Mouse (Mus musculus): ENCODE results near the gene Togaram2.
"Not testable (repeated sequence)": the region's sequence is repeated elsewhere in the genome, so short reads cannot be mapped to it uniquely, and the experiment has no call there.

Gene Togaram2

GRCm38 (mm10) chr17:71730655-71731054 lies 57.6 kb downstream of the Togaram2 start:
- in situ Hi-C loops (cut with MboI, MseI), result no loop called here

GRCm38 (mm10) chr17:71736442-71736841 lies 63.4 kb downstream of the Togaram2 start:
- in situ Hi-C loops (cut with MboI, MseI), result no loop called here

DNA sequence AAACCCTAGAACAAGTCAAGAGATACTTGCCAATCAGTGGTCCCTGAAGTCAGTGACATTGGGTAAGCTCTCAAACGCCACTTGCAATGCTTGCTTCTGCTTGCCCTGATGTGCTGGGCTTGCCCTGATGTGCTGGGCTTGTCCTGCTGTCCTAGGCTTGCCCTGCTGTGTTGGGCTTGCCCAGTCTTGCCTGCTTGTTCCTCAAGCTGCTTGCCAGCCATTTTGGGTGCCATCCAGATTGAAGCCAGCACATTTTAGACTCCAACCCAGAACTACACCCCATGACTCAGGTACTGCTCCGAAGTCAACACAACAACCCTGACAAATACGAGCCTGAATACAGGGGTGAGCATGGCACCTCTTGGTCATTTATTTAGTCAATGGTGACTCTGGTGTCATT lies 69.1 kb downstream of the Togaram2 start:
- in situ Hi-C loops (cut with MboI, MseI), result no loop called here

DNA sequence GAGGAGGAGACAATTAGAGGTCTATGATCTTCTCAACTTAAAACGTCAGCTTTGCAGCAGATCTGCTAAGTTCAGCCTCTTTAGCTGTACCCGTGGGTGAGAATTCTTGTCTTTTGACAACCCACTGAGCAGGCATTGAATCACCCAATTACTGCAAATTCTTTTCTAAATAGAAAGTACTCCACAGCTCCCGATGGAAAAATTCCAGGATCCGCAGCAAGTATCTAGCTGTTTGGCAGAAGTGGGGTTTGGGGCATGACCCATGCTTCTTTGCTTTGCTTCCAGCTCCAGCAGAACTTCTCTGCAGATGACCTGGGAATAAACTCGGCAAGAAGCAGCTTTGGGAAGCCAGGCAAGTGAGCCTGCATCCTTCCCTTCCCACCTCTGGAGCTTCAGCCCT lies 69.9 kb downstream of the Togaram2 start:
- in situ Hi-C loops (cut with MboI, MseI), result no loop called here

GRCm38 (mm10) chr17:71746114-71746513 lies 73.1 kb downstream of the Togaram2 start:
- in situ Hi-C loops (cut with MboI, MseI), result no loop called here

- in situ Hi-C loops (cut with MboI, MseI), result no loop called here
Observed at GRCm38 (mm10) chr17:71747561-71747960, 74.5 kb downstream of the Togaram2 start.

DNA sequence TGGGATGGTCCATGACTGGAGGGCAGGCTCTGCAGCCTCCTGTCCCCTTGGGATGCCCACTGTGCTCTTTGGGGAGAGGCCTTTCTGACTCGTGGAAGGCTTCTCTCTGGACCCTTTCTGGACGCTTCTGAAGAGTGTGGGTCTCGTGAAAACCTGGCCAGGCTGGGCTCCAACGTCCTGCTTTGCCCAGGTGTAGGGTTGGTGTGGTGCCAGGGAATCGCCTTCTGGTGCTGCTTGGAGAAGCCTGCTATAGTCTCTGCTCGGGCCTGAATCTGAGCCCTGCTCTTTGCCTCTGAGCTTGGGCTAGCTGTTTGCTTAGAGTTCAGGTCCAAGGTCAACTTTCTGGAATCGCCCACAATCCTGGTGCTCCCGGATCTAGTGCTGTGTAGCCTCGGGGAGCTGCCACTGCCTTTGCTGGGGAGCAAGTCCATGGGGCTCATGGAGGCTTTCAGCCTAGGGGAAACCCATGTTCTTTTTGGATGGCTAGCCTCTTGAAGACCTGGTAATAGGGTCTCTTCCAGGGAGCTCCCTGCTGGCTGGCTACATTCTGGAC lies 76.6 kb downstream of the Togaram2 start:
- in situ Hi-C loops (cut with MboI, MseI), result no loop called here

DNA sequence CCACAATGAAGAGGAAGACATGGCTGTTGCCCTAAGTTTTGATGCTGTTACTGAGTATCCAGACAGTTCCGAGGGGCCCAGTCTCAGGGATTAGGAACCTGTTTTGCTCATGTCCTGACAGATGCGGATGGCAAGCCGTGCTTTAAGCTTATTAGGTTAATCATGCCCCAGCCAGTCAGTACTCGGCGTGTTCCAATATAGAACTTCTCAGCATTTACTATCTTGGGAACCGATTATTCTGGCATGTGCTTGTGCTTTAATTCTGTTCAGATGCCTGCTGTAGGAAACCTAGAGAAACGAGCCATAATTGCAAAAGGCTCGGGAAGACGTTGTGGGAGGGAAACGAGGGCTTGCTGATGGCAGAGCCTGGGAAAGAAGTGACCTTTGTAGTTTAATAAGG lies 79.8 kb downstream of the Togaram2 start, which contains the start of gene Pcare:
Gene Pcare, minus strand, starts transcription at position 64 of the 400 bp plus-strand sequence.
- in situ Hi-C loops (cut with MboI, MseI), result no loop called here

GRCm38 (mm10) chr17:71760536-71760935 lies 87.5 kb downstream of the Togaram2 start:
- in situ Hi-C loops (cut with MboI, MseI), result no loop called here

GRCm38 (mm10) chr17:71768173-71768572 lies 95.1 kb downstream of the Togaram2 start, which contains the start of gene Clip4:
Clip4 (plus strand) TSS chr17:71768473.
- in situ Hi-C loops (cut with MboI, MseI), result not testable (repeated sequence)

DNA sequence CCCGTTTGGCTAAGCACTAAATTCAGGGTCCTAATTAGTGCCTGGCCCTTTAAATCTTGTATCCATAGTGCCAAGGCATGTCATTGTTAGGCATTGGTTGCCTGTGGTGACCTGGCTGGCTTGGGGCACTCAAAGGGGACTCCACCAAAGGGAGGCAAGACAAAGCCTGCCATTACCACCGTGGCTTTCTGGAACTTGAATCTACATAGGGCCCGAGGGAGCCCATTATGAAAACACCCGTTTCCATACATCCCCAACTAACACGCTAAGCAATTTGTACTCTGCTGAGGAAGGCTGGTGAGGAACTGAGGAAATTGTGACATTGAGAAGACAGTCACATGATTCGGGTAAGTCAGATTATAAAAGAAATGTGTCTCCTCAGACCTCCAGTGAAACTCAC lies 96.5 kb downstream of the Togaram2 start:
- in situ Hi-C loops (cut with MboI, MseI), result no loop called here

- in situ Hi-C loops (cut with MboI, MseI), result no loop called here
Observed at GRCm38 (mm10) chr17:71770696-71771095, 97.6 kb downstream of the Togaram2 start.

DNA sequence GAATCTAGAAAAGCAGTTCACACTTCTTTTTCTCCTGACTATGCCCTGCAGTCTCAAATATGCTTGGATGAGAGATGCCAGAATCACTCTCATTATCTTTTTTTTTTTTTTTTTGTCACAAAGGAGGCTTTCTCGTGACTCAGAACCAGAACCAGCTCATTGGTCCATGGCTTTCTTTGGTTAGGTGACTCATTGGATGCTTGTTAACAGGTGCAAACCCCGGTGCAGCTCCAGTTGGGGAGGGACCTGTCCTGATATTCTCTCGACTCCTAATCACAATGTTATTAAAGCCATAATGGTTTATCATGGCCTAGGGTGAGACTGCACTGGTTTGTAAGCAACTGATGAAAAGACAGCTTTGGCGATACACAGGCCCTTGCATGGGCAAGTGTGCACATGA lies 101.1 kb downstream of the Togaram2 start:
- in situ Hi-C loops (cut with MboI, MseI), result no loop called here

- in situ Hi-C loops (cut with MboI, MseI), result no loop called here
Observed at GRCm38 (mm10) chr17:71775279-71775678, 102.2 kb downstream of the Togaram2 start.

- in situ Hi-C loops (cut with MboI, MseI), result no loop called here
Observed at GRCm38 (mm10) chr17:71778696-71779095, 105.6 kb downstream of the Togaram2 start.

All from T-helper 2 cell (primary cell).